Mouse (Mus musculus) limb, embryonic 11.5 days (tissue): ENCODE measurements around the gene Ankrd34a. TPM values are rescaled to one million over a fixed set of nuclear protein-coding genes. Genes with fewer than 3 reads are reported as not detected.

Source experiments
- ATAC-seq: fragments of 200-750 bp; cut with Nextera tagmentation; 2 replicates; pipeline ENCODE4 v1.8.0; 2017; ENCODE audit warnings: low read depth; ENCODE audit not compliant: insufficient number of reproducible peaks, low FRiP score, low TSS enrichment
- DNase-seq: peaks from one replicate; pipeline ENCODE4 v3.0.0-alpha.2; 2015; ENCODE audit warnings: low spot score
- H3K27ac ChIP-seq: fragments of 300-500 bp; sonication (generic); replicated peaks from 2 replicates; pipeline ENCODE4 v1.5.1; 2014; ENCODE audit warnings: low read depth, mild to moderate bottlenecking, low read length
- H3K27me3 ChIP-seq: fragments of 300-500 bp; sonication (generic); 2 replicates; pipeline ENCODE4 v1.6.1; 2014; ENCODE audit warnings: mild to moderate bottlenecking, low read length, mixed read lengths; ENCODE audit not compliant: control insufficient read depth, insufficient read depth
- H3K36me3 ChIP-seq: fragments of 300-500 bp; sonication (generic); 2 replicates; pipeline ENCODE4 v1.6.1; 2014; ENCODE audit warnings: mild to moderate bottlenecking, low read length, moderate library complexity, mixed read lengths; ENCODE audit not compliant: control insufficient read depth, insufficient read depth
- H3K4me1 ChIP-seq: fragments of 300-500 bp; sonication (generic); 2 replicates; pipeline ENCODE4 v1.6.1; 2014; ENCODE audit warnings: low read length, mixed read lengths; ENCODE audit not compliant: control insufficient read depth, insufficient read depth
- H3K4me2 ChIP-seq: fragments of 300-500 bp; sonication (generic); 2 replicates; pipeline ENCODE4 v1.6.1; 2014; ENCODE audit warnings: low read depth, mild to moderate bottlenecking, moderate library complexity; ENCODE audit not compliant: severe bottlenecking
- H3K4me3 ChIP-seq: fragments of 300-500 bp; sonication (generic); 2 replicates; pipeline ENCODE4 v1.5.1; 2014; ENCODE audit warnings: low read depth, low read length
- H3K9ac ChIP-seq: fragments of 300-500 bp; sonication (generic); 2 replicates; pipeline ENCODE4 v1.6.1; 2014; ENCODE audit warnings: mild to moderate bottlenecking, low read length
- H3K9me3 ChIP-seq: fragments of 300-500 bp; sonication (generic); 2 replicates; pipeline ENCODE4 v1.6.1; 2016; ENCODE audit warnings: low read length; ENCODE audit not compliant: control insufficient read depth
- WGBS: fragments of 180-500 bp; shearing (Covaris S2); extraction: QIAGEN DNeasy Blood & Tissue Kit; methylation state at CpG from one replicate; pipeline ENCODE4 v1.1.7; 2014; 5-methylcytosine and 5-hydroxymethylcytosine counted together
- polyA plus RNA-seq: library from polyadenylated mRNA; unstranded; fragments of >200 nt; fragmentation: Nextera tagmentation; extraction: Ambion mirVana; gene quantifications from 2 replicates; pipeline ENCODE4 v1.2.1, GENCODE M21; 2014

The Ankrd34a gene
- polyA plus RNA-seq, 1 experiment from 2014 or later = 1.7 TPM

DNA sequence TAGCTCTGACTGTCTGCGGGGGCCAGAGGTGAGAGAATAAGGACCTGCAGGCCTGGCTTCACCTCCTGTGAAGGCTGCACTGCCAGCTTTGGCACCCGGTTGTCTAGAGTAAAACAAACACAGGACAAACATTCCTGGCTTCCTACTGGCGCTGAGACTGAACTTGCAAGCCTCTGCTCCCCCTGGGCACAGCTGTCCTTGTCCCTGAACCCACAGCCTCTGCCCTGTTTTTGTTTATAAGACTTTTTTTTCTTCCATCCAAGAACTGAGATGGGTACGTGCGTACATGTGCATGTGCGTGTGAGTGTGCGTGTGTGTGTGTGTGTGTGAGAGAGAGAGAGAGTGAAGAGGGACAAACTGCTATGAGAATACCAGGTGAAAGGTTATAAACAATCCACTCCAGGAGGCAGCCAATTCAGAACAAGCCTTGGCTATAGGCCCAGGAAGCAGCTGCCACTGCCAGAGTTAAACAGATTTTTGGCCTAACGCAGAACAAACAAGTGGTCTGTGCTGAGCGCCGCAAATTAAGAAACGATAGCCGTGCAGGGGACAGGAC, 41.3 kb upstream of the Ankrd34a start:
- H3K4me2 ChIP-seq = no peak overlapping the region
- no peak overlapping the region for H3K27ac ChIP-seq
- peaks cover 7% of the 10 kb centered on the region; the same call in 1 of the 2 replicates for H3K4me1 ChIP-seq
- no peak for DNase-seq
- WGBS = 54% methylated on average over 12 of the region's 12 CpGs
- H3K27me3 ChIP-seq = no peaks in the 10 kb centered on the region
- no peak for ATAC-seq
- no peak overlapping the region for H3K4me3 ChIP-seq
- H3K9me3 ChIP-seq = no peaks in the 10 kb centered on the region
- H3K36me3 ChIP-seq = peaks cover 3% of the 10 kb centered on the region; the same call in 1 of the 2 replicates
- H3K9ac ChIP-seq = peak overlapping the region; percentile 9; the same call in 1 of the 2 replicates

DNA sequence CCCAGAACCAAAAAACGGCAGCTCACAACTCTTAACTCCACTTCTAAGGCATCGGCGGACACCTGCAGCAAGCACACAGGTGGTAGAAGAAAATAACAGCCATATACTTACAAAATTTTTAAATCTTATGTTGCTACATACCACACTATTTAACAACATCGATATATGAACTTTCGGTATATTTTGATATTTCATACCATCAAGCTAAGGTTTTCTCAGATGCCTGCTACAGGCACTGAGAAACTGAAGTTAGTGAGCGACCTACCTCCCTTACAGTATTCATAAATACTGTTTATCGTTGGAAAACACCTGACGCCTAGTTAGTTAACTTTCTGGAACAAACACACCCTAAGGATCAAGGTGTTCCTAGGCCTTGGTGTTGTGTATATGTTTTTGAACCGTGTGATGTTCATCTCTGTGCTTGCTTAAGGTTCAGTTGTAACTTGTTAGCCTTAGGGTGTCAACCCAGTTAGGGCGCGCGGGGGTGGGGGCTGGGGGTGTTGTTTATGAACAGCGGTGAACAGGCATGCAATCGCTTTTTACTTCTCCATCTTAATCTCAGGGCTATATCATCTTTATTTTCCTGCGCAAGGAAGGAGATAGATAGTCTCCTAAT, 40.3 kb upstream of the Ankrd34a start:
- no peaks in the 10 kb centered on the region for H3K9me3 ChIP-seq
- peak overlapping the region; percentile 75; the same call in 1 of the 2 replicates for H3K4me2 ChIP-seq
- H3K27me3 ChIP-seq = no peaks in the 10 kb centered on the region
- H3K4me1 ChIP-seq = peaks cover 14% of the 10 kb centered on the region; the same call in 1 of the 2 replicates
- peaks cover 8% of the 10 kb centered on the region for H3K36me3 ChIP-seq
- ATAC-seq (no peak), DNase-seq (no peak)
- H3K27ac ChIP-seq = no peak overlapping the region
- H3K4me3 ChIP-seq = no peak overlapping the region
- WGBS = 80% methylated on average over 15 of the region's 15 CpGs
- H3K9ac ChIP-seq = no peak overlapping the region

DNA sequence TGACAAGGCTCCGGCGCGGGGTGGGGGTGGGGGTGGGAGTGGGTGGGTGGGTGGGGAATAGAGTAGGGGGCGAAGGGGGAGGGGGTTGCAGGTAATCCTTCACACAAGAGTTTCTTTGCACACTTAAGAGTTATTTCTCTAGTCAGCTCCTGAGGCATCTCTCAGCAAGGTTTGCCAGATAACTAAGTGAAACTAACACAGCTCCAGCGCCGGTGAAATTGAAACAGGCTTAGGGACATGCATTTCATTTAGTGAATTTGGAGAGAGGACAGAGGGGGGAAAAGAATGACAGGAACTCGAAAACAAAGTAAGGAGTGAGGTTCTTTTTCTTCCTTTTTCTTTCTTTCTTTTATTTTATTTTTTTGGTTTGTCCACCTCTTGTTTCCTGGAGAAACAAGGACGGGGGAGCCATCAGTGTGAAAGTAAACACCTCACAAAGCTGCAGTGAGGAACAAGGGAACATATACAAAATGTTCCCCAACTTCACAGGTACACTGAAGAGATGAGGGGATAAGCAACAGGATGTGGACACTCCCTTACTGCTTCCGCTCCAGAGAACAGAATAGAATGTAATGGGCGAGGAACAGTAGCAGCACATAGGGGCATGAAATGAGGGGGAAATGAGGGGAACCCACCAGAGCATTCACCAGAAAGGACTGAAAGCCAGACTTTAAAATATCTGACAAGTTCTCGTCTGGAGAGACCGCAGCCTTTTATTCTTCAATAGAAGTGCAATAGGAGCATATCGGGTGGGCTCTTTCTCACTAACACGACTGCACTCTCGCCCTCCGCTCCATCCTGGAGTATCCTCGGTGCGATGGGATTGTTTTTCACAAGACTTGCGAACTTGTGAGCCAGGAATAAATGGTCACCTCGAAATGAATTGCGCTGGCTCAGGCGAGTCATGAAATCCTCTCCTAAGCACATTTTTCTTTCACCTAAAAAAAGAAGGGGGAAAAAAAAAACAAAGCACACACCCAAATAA, 39.5 kb upstream of the Ankrd34a start:
- Histone ChIP-seq H3K27ac (peak overlapping the region; percentile 73), H3K27me3 (no peaks in the 10 kb centered on the region), H3K9ac (peak overlapping the region; percentile 64), H3K4me1 (peaks cover 14% of the 10 kb centered on the region; the same call in 1 of the 2 replicates), H3K36me3 (peaks cover 8% of the 10 kb centered on the region), H3K4me2 (peak overlapping the region; percentile 75), H3K9me3 (no peaks in the 10 kb centered on the region), H3K4me3 (peak overlapping the region; percentile 73)
- WGBS = 7% methylated on average over 22 of the region's 22 CpGs
- ATAC-seq = no peak
- no peak for DNase-seq

DNA sequence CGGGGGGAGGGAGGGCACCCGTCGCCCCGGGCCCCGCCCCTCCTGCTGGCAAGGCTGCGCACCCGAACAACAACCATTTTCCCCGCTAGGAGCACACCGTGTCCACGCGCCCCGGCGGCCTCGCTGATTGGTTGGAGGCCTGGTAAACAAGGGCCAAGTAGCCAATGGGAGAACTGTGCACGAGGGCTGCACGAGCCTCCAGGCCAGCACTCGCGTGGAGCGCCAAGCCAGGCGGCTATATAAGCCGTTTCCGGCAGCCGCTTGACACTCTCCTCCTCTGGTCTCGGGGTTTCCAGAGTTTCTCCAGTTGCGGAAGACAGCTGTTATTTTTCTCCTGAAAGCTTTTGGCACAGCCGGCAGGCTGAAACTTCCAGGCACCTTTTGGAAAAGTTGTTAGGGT, 38.7 kb upstream of the Ankrd34a start, which contains the start of gene Txnip:
TSS of gene Txnip (plus strand) at position 264 of the 400 bp plus-strand sequence.
- Histone ChIP-seq H3K4me2 (peak within 1 kb of the TSS; percentile 75), H3K9me3 (no peaks in the 10 kb centered on the region), H3K27ac (peak within 1 kb of the TSS; percentile 73), H3K4me3 (peak within 1 kb of the TSS; percentile 73), H3K9ac (peak within 1 kb of the TSS; percentile 82), H3K36me3 (peaks cover 8% of the 10 kb centered on the region), H3K4me1 (peaks cover 14% of the 10 kb centered on the region; the same call in 1 of the 2 replicates), H3K27me3 (no peaks in the 10 kb centered on the region)
- ATAC-seq (peak; percentile 99), DNase-seq (peak; percentile 100)
- under 1% methylated on average over 26 of the region's 26 CpGs for WGBS

DNA sequence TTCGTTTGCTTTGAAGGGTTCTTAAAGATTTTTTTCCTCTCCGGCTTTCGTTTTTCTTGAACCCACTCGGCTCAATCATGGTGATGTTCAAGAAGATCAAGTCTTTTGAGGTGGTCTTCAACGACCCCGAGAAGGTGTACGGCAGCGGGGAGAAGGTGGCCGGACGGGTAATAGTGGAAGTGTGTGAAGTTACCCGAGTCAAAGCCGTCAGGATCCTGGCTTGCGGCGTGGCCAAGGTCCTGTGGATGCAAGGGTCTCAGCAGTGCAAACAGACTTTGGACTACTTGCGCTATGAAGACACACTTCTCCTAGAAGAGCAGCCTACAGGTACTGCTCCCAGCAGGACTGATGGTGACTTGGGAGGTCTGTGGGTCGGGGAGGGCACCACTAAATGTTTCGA, 38.3 kb upstream of the Ankrd34a start:
- peak; percentile 50 for DNase-seq
- Histone ChIP-seq H3K4me2 (peak overlapping the region; percentile 75), H3K27ac (peak overlapping the region; percentile 45), H3K4me3 (peak overlapping the region; percentile 73), H3K4me1 (peaks cover 14% of the 10 kb centered on the region; the same call in 1 of the 2 replicates), H3K9me3 (no peaks in the 10 kb centered on the region), H3K27me3 (no peaks in the 10 kb centered on the region), H3K9ac (peak overlapping the region; percentile 82), H3K36me3 (peaks cover 8% of the 10 kb centered on the region)
- under 1% methylated on average over 17 of the region's 17 CpGs for WGBS
- ATAC-seq = no peak

DNA sequence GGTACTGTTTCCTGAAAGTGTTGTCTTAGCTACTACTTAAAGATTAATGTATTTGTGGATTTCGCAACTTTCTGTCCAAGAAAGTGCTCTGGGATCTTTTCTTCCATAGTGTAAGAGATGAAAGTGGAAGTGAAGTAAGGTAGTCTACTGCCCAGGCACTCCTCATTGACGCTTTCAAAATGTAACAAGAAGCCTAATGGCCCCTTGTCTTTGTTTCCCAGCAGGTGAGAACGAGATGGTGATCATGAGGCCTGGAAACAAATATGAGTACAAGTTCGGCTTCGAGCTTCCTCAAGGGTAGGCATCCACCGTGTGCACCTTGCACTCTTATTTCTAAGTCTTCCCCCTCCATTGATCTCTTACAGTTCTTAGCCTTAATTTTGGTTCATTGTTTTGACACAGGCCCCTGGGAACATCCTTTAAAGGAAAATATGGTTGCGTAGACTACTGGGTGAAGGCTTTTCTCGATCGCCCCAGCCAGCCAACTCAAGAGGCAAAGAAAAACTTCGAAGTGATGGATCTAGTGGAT, 37.7 kb upstream of the Ankrd34a start:
- Histone ChIP-seq H3K9ac (peak overlapping the region; percentile 82; the same call in 1 of the 2 replicates), H3K4me2 (peak overlapping the region; percentile 75), H3K27ac (no peak overlapping the region), H3K4me3 (peak overlapping the region; percentile 73), H3K9me3 (no peaks in the 10 kb centered on the region), H3K36me3 (peaks cover 8% of the 10 kb centered on the region), H3K27me3 (no peaks in the 10 kb centered on the region), H3K4me1 (peaks cover 14% of the 10 kb centered on the region; the same call in 1 of the 2 replicates)
- WGBS = 54% methylated on average over 10 of the region's 10 CpGs
- ATAC-seq (no peak), DNase-seq (no peak)

DNA sequence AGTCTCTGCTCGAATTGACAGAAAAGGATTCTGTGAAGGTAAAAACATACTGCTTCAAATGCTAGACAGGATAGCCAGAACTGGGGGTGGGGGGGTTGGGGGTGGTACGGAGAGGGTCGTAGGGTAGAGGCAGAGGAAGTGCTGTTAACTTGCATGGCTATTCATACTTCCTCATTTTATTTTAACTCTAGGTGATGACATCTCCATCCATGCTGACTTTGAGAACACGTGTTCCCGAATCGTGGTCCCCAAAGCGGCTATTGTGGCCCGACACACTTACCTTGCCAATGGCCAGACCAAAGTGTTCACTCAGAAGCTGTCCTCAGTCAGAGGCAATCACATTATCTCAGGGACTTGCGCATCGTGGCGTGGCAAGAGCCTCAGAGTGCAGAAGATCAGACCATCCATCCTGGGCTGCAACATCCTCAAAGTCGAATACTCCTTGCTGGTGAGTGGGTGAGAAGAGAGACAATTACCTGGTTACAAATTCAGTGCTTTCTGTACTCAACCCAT, 37.0 kb upstream of the Ankrd34a start:
- Histone ChIP-seq H3K27ac (no peak overlapping the region), H3K36me3 (peaks cover 8% of the 10 kb centered on the region), H3K4me2 (peak overlapping the region; percentile 75), H3K9me3 (no peaks in the 10 kb centered on the region), H3K27me3 (no peaks in the 10 kb centered on the region), H3K4me3 (peak overlapping the region; percentile 73), H3K9ac (no peak overlapping the region), H3K4me1 (peaks cover 18% of the 10 kb centered on the region; the same call in 1 of the 2 replicates)
- ATAC-seq = no peak
- WGBS = 92% methylated on average over 12 of the region's 12 CpGs
- no peak for DNase-seq
